Mouse (Mus musculus): ENCODE results near the gene Cyp2s1. TPM values are rescaled to one million over a fixed set of nuclear protein-coding genes. Genes with fewer than 3 reads are reported as not detected.
A peak's percentile ranks its signal among the peaks of the same experiment; 100 is the strongest.
"Not testable (repeated sequence)": the region's sequence is repeated elsewhere in the genome, so short reads cannot be mapped to it uniquely, and the experiment has no call there.

Cyp2s1 gene
- total RNA-seq, 2 experiments from 2014 or later = 2.6 to 4.0 TPM

DNA sequence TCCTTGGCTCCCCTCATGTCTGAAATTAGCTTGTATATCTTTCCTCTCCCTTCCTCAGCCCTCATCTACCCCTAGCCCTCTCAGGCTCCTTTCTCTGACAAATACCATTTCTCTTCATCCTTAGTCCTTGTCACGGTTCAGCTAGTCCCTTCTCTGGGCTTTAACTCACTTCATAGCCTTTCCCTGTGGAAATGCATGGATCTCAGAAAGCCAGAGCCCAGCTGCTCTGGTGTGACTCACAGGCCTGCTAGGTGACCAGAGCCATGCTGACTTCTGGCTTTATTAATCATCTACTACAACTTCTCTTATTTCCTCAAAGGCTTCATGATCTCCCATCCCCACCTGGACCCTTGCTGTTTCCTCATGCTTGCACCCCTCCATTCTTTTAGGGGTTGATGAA lies 4.5 kb downstream of the Cyp2s1 start:
- DNase-seq (ENCODE audit: low spot score in 2 of 2) = no peak

DNA sequence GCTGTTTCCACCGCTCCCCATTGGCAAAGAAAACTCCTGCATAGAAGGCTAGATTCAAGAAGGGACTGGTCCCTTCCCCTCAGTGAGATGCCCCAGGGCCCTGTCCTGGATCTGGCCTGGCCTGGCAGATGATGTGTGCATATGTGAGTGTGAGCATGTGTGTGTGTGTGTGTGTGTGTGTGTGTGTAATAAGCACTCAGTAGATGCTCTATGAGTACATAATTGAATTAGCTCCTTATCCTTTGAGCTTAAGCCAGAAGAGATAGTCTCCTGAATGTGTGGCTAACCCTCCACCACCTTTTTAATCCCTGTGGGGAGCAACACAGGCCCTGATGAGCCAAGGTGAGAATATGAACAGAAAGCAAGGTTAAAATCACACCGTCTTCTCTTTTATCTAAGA lies 5.0 kb downstream of the Cyp2s1 start:
- DNase-seq (ENCODE audit: low spot score in 2 of 2) = no peak

DNA sequence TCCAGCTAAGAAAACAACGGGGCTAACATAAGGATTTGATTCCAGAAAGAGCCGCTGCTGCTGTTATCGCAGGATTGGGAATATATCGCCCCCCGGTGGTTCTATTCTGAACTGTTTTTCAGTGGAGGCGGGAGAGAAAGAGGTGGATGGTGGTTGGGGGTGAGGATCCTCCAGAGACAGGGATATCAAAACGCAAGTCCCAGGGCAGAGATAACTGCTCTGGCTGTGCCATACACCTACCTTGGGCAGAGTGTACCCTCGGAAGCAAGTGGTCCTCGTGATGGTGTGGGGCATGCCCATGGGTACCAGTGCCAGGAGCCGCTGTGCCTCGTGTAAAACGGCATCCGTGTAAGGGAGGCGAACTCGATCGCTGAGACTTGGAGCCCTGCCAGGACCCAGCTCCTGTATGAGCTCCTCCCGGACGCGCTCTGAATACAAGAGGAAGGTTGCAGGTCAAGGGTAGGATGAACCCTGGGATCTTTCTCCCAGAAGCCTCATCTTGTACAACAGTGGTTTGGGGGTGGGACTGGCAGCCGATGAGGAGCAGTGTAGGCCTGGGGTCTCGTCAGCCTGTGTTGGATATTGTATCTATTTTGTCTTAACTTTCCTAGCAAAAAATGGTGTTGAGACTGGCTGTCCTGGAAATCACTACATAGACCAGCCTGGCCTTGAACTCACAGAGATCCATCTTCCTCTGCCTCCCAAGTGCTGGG lies 10.9 kb downstream of the Cyp2s1 start:
- DNase-seq (ENCODE audit: low spot score in 2 of 2) = peak; percentile 89 to 92

DNA sequence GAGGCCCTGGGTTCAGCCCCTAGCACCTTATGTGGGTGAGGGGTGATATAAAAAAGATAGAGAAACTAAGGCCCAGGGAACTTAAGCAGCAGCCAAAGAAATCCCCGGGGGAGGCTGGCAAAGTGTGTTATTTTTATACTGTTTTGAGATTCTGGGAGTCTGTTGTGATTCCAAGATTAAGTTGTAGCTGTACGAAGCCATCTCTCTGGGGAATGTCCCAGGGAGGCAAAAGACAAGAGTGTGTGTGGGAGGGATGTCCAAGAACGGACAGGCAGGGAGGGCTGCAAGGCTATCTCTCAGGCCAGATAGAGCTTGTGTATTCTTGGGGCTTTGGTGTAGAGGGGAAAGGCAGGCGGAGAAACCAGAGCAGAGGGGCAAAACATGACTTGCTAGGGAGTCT lies 11.9 kb downstream of the Cyp2s1 start:
- no peak for DNase-seq (ENCODE audit: low spot score in 2 of 2)

DNA sequence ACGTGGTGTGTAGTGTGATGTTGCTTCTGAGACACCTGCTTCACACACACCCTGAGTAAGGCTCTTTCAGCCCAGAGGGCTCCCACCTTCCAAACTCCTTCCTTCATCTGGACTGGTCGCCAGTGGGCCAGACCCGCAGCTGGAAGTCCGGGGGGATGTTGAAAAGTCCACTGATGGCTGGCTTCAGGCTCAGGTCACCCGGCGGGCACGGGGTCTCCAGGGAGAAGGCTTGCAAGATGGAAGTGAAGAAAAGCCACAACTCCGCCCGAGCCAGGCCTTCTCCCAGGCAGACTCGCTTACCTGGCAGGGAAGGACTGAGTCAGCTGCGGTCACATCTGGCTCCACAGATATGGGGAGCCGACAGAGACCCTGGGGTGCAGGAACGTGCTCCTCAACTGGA lies 13.3 kb downstream of the Cyp2s1 start:
- DNase-seq (ENCODE audit: low spot score in 2 of 2) = no peak

DNA sequence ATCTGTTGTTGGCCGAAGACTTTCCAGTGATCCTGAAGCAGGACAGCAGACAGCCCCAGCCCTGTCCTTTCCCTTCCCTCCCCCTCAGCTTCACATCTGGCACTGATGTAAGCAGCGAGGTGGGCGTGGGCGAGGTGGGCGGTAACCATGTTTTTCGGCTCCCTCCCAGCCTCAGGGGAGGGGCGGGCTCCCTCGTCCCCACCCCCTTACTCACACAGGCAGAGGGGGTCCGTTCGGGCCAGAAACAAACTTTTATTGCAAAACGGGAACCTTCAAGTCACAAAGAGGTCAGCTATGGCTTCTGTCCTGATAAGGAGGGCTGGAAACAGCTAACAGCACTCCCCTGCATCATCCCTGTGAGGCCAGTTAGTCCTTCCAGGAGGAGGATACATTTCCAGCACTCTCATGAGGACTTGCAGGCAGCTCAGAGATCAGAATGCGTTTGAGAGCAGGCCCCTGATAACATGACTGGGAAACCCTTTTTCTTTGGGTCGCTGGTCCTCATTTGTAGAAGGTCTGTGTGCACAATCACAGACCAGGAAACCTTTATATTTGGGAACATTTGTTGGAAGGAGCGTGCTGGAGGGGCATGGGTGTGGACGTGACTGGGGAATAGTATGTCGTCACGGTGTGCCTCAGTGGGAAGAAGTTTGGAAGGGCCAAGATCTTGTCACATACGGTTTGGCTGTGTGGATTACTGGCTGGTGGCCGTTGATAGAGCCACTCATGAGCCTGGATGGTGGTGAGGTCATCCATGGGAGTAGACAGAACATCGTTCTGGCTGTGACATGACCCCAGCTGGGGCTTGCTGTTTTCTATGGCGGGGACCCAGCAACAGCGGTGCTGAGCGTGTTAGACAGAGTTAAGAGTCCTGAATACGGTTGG lies 14.2 kb downstream of the Cyp2s1 start:
- DNase-seq (ENCODE audit: low spot score in 2 of 2) = no peak

DNA sequence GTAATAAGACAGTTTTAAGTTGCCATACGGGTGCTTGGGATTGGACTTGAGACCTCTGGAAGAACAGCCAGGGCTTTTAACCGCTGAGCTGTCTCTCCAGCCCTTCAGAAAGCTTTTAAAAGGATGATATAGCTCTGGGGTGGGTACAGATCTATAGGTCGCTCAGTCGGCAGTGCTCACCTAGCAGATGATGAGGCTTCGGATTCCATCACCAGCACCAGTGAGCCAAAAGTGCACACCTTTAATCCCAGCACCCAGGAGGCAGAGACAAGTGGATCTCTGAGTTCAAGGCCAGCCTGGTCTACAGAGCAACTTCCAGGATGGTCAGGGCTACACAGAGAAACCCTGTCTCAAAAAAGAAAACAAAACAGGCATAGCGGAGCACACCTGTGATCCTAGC lies 15.7 kb downstream of the Cyp2s1 start:
- DNase-seq (ENCODE audit: low spot score in 2 of 2) = no peak

DNA sequence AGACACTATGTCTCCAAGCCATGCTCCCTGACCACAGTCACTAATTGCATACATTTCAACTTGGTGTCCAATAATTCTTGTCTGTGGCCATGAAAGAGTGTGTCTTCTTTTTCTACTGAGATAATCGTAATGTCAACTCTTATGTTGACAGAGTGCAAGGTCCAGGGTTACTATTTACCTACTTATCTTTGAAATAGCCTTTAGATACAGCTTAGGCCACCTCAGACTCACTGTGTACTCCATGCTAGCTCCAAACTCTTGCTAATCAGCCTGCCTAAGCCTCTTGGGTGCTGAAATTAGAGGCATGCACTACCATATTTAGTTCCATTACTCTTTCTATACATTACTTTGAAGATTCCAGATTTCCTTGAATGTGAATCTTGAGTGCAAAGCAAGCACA lies 17.3 kb downstream of the Cyp2s1 start:
- no peak for DNase-seq (ENCODE audit: low spot score in 2 of 2)

DNA sequence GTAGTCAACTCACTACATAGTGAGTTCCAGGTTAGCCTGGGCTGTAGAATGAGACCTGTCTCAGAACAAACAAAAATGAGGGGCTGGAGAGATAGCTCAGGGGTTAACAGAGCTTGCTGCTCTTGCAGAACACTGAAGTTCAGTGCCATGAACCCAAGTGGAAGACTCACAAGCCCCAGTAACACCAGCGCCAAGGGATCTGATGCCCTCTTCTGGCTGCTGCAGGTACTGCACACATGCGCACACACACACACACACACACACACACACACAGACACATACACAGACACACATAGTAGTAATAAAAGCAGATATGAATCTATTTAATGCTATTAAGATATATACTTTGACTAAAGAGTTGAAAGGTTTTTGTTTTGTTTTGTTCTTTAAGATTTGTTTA lies 18.2 kb downstream of the Cyp2s1 start:
- no peak for DNase-seq (ENCODE audit: low spot score in 2 of 2)

DNA sequence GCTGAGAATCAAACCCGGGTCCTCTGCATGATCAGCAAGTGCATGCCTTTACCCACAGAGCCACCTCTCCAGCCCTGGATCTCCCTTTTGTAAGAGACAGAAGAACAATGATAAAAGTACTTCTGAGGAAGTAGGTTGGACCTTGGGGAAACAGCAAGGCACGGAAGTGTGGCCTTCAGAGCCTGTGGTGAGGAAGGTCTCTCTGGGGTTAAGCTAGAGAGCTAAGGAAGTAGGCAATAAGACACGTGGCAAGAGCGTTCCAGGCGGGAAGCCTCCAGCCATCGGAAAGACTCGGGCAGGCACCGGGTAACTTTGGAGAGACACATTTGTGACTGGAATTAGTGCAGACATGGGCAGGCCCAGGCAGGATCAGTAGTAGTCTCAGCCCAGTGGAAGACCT lies 21.9 kb downstream of the Cyp2s1 start:
- no peak for DNase-seq (ENCODE audit: low spot score in 2 of 2)

DNA sequence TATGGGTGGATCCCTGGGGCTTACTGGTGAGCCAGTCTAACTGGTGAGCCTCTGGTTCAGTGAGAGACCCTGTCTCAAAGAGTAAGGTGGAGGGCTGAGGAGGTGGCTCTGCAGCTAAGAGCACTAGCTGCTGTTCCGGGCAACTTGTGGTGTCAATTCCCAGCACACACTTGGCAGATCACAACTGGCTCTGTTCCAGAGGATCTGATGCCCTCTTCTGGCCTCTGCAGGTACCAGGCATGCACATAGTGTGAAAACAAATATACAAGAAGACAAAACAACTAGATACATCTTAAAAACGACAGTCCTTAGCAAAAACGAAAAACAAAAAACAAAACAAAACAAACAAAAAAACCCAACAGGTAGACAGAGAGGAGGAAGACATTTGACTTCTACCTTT lies 23.0 kb downstream of the Cyp2s1 start:
- peak in 1 of 2 experiments; percentile 42 for DNase-seq (ENCODE audit: low spot score in 2 of 2)

DNA sequence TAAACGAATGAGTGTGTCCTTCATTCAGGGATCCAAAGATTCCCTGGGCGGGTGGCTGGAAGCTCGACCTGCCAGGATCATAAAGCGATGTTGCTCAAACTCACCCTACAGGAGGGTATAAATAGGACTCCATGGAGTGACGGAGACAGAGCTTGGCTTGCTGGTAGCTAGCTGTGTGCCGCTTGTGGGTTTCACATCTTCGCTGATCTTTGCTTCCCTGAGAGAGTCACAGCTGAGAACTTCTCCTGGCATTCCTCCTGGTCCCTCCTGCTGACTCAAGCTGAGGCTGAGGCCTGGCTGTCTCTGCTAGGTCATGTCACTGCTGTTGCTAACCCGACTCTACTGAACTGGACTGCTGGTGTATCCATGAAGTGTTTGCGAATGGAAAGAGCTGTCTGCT lies 23.7 kb downstream of the Cyp2s1 start:
- not testable (repeated sequence) for DNase-seq (ENCODE audit: low spot score in 2 of 2)

DNA sequence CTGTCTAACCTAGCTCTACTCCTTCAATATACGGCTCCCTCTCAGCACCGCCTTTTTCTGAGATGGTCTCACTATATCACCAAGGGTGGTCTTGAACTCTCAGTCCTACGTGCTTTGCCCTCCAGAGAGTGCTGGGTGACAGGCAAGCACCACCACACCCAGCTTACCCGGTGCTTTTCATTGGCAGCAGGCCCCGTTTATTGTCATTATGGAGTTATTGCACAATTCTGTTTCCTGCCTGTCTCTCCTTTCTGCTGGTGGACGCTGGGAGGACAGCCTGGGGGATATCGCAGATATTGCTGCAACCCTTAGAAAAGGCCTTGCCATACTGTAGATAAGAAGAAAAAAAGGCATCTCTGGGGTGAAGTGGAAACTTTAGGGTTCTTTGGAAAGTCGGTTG lies 26.1 kb downstream of the Cyp2s1 start:
- DNase-seq (ENCODE audit: low spot score in 2 of 2) = no peak

DNA sequence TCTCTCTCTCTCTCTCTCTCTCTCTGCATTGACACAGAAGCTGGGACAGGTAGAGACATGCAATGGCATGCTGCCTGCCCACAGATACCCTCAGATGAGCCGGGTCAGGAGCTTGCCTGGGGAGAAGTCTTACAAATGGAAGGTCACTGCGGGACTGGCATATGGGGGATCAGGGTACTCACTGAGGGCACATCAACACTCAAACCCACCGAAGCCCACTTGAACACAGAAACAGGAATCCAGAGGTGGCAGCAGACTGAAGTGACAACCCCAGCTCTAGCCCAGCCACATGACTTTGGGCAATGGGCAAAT lies 27.6 kb downstream of the Cyp2s1 start:
- DNase-seq (ENCODE audit: low spot score in 2 of 2) = no peak

DNA sequence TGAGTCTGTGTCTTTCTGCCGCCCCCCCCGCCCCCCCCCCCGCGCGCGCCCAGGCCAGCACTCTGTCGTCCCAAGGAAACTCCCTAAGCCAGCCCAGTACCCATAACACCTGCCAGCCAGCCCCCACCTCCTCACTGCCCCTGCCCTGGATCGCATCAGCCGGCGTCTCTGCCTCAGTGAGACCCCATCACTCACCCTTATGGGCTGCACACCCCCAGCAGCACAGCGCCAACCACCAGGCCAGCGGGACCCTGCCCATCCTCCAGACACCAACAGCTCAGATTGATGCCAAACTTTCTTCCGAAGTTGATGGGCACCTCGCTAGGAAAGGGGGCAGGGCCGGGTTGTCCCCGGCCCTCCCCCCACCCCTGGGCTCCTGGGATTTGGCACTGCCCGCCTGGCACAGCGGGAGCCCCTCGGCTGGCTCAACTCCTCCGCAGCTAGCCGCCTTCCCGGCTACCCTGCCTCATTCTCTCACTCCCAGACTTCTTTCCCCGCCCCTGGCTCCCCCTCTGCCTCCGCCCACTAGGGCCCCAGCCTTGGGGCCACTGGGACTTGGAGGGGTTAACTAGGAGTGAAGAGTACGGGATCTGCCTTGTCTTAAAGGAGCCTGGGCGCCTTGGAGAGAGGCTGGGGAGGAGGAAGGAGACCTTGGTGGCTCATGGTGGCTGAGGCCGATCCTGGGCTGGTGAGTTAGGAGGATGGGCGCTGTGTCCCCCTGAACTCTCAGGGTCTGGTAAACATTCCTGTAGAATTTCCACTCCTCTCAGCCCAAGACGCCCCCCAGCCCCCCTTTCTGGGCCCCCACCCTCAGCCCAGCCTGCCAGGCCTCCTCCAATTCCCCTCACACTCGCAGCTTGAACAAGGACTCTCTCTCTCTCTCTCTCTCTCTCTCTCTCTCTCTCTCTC lies 28.2 kb downstream of the Cyp2s1 start, which contains the start of gene Axl:
Gene Axl (minus strand): TSS at position 486 of the 909 bp plus-strand sequence.
- DNase-seq (ENCODE audit: low spot score in 2 of 2) = peak; percentile 64 to 72

DNA sequence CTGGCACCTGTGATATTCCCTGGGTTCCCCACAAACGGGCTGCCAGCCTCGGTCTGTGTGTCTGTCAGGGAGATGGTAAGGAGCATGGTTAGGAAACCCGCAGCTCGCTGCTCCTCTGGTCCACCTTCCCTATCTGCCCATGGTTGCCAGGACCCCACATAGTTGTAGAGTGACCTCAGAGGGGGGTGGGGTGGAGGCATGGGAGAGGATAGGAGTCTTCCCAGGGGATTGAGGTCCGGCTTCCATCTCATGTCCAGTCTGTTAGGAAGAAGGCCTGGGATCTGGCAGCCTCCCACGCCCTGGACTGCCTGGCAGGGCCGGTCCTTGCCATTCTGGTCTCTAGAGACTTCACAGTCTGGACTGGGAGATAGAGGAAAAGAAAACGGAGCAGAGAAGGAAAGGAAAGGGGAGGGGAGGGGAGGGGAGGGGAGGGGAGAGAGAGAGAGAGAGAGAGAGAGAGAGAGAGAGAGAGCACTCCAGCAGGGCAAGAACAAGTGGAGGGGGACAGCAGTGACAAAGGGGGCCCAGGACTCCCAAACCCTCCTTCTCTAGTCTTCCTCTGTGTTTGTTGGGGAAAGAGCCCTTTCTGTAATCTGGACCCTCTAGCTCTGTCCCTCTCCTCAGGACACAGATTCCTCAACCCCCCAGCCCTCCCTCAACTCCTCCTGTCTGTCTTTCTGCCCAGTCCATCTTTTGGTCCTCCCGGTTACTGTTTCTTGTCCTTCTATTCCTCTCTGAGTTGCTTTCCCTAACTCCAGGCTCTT lies 29.1 kb downstream of the Cyp2s1 start:
- no peak for DNase-seq (ENCODE audit: low spot score in 2 of 2)

DNA sequence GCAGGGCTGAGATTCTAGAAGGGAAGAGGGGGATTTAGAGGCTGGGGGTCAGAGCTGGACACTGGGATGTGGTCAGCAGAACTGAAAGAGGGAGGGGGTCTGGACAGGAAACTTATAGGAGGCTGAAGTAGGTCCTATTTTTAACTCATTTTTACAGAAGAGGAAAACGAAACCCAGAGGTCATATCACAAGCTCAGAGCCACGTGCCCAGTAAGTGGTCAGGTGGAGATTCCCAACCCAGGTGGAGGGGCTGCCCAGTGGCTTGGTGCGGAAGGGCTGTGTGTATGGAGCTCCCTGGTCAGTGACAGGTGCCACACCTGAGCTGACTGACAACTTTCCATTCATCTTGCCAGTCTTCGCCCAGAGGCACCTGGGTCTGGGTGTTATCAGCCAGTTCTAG lies 29.7 kb downstream of the Cyp2s1 start:
- no peak for DNase-seq (ENCODE audit: low spot score in 2 of 2)

DNA sequence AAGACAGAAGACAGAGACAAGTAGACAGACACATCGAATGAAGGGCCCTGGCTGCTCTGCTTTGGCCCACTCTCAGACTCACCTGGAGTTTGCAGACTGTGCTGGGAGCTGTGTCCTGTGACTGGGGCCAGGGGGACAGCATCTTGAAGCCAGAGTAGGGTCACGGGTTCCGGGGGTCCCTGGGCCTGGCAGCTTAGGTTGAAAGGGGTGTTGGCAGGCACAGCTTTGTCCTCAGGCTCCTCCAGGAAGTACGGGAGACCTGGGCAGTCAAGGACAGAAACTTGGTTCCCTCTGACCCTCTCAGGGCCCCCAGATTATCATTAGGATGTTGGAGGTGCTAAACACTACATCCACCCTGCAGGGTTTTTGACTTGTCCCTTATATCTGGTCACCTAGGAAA lies 31.0 kb downstream of the Cyp2s1 start:
- DNase-seq (ENCODE audit: low spot score in 2 of 2) = no peak

DNA sequence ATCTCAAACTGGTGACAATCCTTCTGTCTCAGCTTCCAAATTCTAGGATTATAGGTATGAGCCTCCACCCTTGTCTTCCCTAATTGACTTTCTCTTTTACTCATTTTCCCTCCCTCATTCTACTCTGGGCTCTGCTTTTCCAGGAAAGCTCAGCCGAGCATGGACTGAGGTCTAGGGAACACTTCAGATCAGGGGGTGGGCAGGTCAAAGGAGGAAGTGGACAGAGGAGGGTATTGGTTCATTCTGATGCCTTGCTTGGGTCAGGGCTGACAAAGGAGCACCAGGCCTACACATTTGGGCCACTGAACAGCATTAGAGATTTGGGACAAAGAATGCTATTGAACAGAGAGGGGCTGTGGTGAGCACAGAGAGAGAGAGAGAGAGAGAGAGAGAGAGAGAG lies 31.9 kb downstream of the Cyp2s1 start:
- no peak for DNase-seq (ENCODE audit: low spot score in 2 of 2)

DNA sequence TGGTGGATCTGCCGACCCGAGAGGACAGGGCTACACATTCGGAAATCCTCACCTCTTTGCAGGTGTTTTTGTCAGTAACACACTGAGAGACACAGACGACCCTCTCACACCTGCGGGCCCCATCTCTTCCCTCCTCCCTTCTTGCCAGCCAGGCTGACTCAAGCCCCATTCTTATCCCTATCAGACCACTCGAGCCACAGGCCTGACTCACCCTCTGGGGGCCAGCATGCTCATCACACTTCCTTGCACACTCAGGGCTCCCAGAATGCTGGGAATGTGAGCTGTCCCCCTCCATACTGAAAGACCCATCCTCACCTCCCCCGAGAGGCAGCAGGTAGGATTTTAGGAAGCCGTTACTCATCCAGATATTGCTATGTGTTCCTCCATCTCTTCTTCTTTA lies 33.0 kb downstream of the Cyp2s1 start:
- no peak for DNase-seq (ENCODE audit: low spot score in 2 of 2)

DNA sequence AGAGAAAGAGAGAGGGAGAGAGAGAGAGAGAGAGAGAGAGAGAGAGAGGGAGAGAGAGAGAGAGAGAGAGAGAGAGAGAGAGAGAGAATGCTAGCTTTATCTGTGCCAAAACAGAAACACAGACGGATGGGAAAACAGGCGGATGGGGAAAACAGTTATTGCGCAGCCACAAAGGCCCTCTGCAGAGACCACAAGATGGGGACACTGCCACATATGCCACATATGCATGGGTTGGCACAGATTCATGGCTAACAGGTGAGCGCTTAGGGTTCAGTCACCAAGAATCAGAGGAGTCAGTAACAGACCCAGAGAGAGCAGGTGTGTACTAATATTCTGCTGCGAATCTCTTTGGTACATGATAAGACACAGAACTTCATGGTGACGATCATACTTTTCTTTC lies 34.0 kb downstream of the Cyp2s1 start:
- DNase-seq (ENCODE audit: low spot score in 2 of 2) = no peak

Measured in layer of hippocampus, postnatal 10 days (tissue).